Mouse (Mus musculus) A20 (cell line): ENCODE data around the gene Ankrd63.
"Not testable (repeated sequence)": the region's sequence is repeated elsewhere in the genome, so short reads cannot be mapped to it uniquely, and the experiment has no call there.

ENCODE experiments used
- DNase-seq: peaks from one replicate; pipeline ENCODE4 v3.0.0-alpha.2; 2011; ENCODE audit warnings: low read depth, low spot score

Ankrd63 gene

GRCm38 (mm10) chr2:118662902-118663803 is 40.6 kb downstream of the Ankrd63 start, which contains the start of gene Pak6:
TSS of gene Pak6 (plus strand) at chr2:118663303.
- peak; percentile 66 for DNase-seq

- no peak for DNase-seq
Observed at GRCm38 (mm10) chr2:118661891-118662290, 41.9 kb downstream of the Ankrd63 start.

- DNase-seq, result peak; percentile 67
Observed at GRCm38 (mm10) chr2:118659998-118660452, 43.7 kb downstream of the Ankrd63 start.

GRCm38 (mm10) chr2:118659493-118659892 is 44.3 kb downstream of the Ankrd63 start:
- DNase-seq, result peak; percentile 23

GRCm38 (mm10) chr2:118659077-118659476 is 44.7 kb downstream of the Ankrd63 start:
- DNase-seq, result peak; percentile 36

GRCm38 (mm10) chr2:118658457-118658856 is 45.3 kb downstream of the Ankrd63 start:
- no peak for DNase-seq

- DNase-seq, result no peak
Observed at GRCm38 (mm10) chr2:118656688-118657281, 47.0 kb downstream of the Ankrd63 start.

- DNase-seq, result not testable (repeated sequence)
Observed at GRCm38 (mm10) chr2:118650697-118651096, 53.1 kb downstream of the Ankrd63 start.
